Mouse (Mus musculus) R1 (cell line): Measurements from ENCODE around the gene Stat5a.
A peak's percentile ranks its signal among the peaks of the same experiment; 100 is the strongest.

Experiments used
- DNase-seq: peaks from one replicate; pipeline ENCODE4 v3.0.0-alpha.2; 2018; ENCODE audit warnings: low read depth, low spot score

The Stat5a gene

GRCm38 (mm10) chr11:100836923-100837702, 22.0 kb upstream of the Stat5a start:
- DNase-seq = peak; percentile 88

- DNase-seq = no peak
Measured at GRCm38 (mm10) chr11:100838894-100839293, 20.3 kb upstream of the Stat5a start.

- DNase-seq = no peak
Measured at GRCm38 (mm10) chr11:100839523-100839922, 19.6 kb upstream of the Stat5a start.

DNA sequence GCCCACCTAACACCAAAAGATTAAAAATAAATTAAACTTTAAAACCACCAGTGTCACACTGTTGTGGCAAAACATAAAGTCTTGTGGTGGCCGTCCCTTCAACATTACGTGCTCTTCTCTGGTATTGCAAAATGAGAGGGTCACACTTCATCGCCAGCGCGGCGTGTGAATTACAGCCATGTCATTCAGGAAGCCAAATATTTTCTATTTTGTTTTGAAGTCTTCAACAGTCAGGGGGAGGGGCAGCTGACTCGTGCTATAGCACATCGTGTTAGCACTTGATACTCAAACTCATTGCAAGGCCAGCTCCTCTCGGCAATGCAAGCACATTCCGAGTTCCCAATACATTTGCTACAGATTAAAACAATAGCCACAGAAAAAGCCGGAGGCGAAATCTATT, 18.3 kb upstream of the Stat5a start:
- DNase-seq = no peak

- DNase-seq = no peak
Measured at GRCm38 (mm10) chr11:100842025-100842424, 17.1 kb upstream of the Stat5a start.

GRCm38 (mm10) chr11:100843070-100843669, 16.0 kb upstream of the Stat5a start:
- no peak for DNase-seq

GRCm38 (mm10) chr11:100844121-100844520, 15.0 kb upstream of the Stat5a start:
- DNase-seq = no peak

DNA sequence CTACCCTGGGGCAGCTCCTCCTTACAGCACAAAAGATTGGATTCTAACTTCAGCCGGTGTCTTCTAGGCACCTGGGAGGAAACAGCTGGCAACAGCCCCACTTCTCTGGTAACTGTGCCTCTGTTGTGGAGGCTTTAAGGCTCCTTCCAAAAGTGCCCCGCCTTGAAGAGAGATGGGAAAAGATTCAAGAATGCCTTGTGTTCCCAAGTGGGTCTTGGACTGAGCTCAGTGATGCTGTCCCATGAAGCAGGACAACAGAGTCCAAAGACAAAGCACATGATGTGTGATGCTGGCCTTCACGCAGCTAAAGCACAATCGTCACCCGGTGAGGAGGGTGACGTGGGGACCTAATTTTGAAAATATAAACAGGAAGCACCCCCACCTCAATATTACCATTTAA, 13.4 kb upstream of the Stat5a start:
- no peak for DNase-seq

DNA sequence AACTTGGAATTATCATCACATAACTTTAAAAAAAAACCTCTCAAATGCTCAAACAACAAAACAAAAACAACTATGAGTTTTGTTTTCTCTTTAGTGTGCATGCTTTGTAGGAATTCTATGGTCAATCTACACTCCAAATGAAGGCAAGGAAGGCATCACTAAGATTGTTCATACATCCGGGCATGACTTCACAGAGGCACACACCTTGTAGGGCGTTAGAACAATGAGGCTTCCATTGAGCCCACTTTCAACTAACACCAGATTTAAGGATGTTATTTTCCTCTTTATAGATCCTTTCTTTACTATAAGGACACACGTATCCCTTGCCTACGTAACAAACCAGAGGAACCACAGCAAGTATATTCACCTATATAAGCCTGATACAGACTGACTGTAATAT, 11.6 kb upstream of the Stat5a start:
- DNase-seq = no peak

DNA sequence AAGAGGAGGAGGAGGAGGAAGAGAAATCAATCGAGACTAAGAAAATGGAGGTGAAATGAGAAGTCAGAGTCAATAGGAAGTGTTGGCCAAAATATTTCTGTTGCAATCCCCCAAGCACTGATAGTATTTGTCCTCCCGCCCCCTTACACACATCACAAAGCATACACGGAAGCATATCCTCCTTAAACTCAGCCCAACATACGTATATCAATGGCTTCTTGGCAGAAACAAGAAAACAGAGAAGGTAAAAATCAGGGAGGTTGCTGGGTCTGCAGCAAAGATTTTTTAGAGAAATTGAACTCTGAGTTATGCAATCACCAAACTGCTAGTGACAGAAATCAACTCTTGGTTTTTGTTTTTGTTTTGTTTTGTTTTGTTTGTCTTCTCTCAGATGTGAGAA, 11.1 kb upstream of the Stat5a start:
- DNase-seq = no peak

DNA sequence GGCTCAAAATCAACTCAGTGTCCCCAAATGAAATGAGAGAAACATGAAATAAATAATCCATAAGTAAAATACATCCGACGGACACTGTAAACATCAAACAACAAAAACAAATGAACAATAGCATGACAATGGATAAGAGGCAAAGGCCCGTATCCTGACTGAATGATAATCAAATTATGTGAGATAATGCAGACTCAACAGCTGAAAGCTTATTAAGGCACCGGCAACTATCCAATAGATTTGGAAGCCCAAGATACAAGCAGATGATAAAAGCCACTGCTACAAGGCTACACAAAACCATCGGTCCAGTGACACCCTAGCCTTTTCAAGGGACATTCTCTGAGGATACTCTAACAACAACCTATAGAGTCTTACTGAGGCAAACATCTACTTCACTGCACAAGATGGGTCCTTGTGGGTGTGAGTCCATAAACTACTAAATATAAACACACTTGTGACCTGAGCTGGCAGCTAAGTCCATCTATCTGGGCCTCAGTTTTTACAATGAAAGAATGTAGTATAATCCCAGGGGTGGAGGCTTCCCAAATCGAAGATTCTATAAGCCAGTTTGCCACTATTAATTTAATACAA, 10.3 kb upstream of the Stat5a start:
- no peak for DNase-seq

- no peak for DNase-seq
Measured at GRCm38 (mm10) chr11:100849456-100850037, 9.6 kb upstream of the Stat5a start.

- DNase-seq = peak; percentile 56
Measured at GRCm38 (mm10) chr11:100850038-100850777, 8.9 kb upstream of the Stat5a start, which contains the start of gene Stat5b. Stat5b (minus strand) TSS chr11:100850724.

- peak; percentile 51 for DNase-seq
Measured at GRCm38 (mm10) chr11:100850778-100851528, 8.2 kb upstream of the Stat5a start.

DNA sequence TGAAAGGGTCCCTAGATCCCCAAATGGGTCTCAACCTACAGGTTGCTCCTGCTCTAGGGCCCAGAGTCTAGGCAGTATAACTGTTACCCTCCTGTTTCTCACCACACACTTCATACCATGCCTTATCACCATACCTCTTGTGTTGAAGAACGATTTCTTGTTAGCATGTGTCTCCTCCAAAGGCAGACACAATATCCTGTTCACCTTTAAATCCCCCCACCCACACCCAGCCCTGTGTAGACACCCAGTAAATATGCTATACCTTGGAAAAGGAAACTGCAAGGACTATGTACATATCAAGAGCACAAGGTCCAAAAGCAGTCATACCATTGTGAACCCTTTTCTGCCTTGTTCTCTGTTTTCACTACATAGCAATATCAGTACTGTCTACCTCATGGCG, 7.1 kb upstream of the Stat5a start:
- no peak for DNase-seq

GRCm38 (mm10) chr11:100853018-100853417, 6.1 kb upstream of the Stat5a start:
- DNase-seq = no peak

- no peak for DNase-seq
Measured at GRCm38 (mm10) chr11:100854268-100854667, 4.9 kb upstream of the Stat5a start.

DNA sequence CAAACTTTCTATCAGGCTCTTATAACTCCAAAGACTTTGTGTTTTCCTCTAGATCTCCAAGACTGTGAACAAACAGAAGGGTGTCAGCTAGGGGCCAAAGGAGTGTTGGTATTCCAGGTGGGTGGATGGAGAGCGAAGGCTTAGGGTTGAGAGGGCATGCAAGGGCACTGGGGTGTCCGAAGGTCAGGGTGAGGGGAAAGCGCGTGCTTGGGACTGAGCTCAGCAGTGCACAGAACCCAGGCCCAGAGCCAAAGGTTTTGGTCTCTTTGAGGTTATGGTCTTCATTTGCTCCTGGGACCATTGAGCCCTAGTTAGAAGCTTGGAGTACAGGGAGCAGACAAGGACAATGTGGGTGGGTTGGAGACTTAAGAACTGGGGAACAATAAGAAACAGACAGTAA, 4.0 kb upstream of the Stat5a start:
- DNase-seq = no peak

- no peak for DNase-seq
Measured at GRCm38 (mm10) chr11:100857960-100858359, 1.2 kb upstream of the Stat5a start.

- no peak for DNase-seq
Measured at GRCm38 (mm10) chr11:100859579-100860075, 476 bp downstream of the Stat5a start.
